Mouse (Mus musculus) intestine, embryonic 15.5 days (tissue): ENCODE measurements around the gene Hpcal1. TPM values are rescaled to one million over a fixed set of nuclear protein-coding genes. Genes with fewer than 3 reads are reported as not detected.

Experiments used
- ATAC-seq: fragments of 200-750 bp; cut with Nextera tagmentation; 2 replicates; pipeline ENCODE4 v1.8.0; 2017; ENCODE audit warnings: moderate TSS enrichment, moderate library complexity
- H3K27ac ChIP-seq: fragments of 300-500 bp; sonication (generic); 2 replicates; pipeline ENCODE4 v1.5.1; 2015; ENCODE audit warnings: mild to moderate bottlenecking, inconsistent platforms
- H3K27me3 ChIP-seq: fragments of 300-500 bp; sonication (generic); replicated peaks from 2 replicates; pipeline ENCODE4 v1.6.1; 2015; ENCODE audit warnings: inconsistent platforms
- H3K36me3 ChIP-seq: fragments of 300-500 bp; sonication (generic); 2 replicates; pipeline ENCODE4 v1.6.1; 2015; ENCODE audit warnings: inconsistent platforms
- H3K4me1 ChIP-seq: fragments of 300-500 bp; sonication (generic); replicated peaks from 2 replicates; pipeline ENCODE4 v1.6.1; 2015; ENCODE audit warnings: inconsistent platforms
- H3K4me2 ChIP-seq: fragments of 300-500 bp; sonication (generic); replicated peaks from 2 replicates; pipeline ENCODE4 v1.6.1; 2015; ENCODE audit warnings: mild to moderate bottlenecking, inconsistent platforms
- H3K4me3 ChIP-seq: fragments of 300-500 bp; sonication (generic); replicated peaks from 2 replicates; pipeline ENCODE4 v1.5.1; 2015; ENCODE audit warnings: inconsistent platforms
- H3K9ac ChIP-seq: fragments of 300-500 bp; sonication (generic); 2 replicates; pipeline ENCODE4 v1.6.1; 2015; ENCODE audit warnings: inconsistent platforms
- H3K9me3 ChIP-seq: fragments of 300-500 bp; sonication (generic); 2 replicates; pipeline ENCODE4 v1.6.1; 2016; ENCODE audit warnings: inconsistent platforms
- WGBS: fragments of 180-500 bp; shearing (Covaris S2); methylation state at CpG from one replicate; pipeline ENCODE4 v1.1.7; 2015; 5-methylcytosine and 5-hydroxymethylcytosine counted together
- polyA plus RNA-seq: library from polyadenylated mRNA; unstranded; fragments of >200 nt; fragmentation: Nextera tagmentation; extraction: Ambion mirVana; gene quantifications from 2 replicates; pipeline ENCODE4 v1.2.1, GENCODE M21; 2015

Hpcal1 gene
- polyA plus RNA-seq: 46.7 and 53.5 TPM in 2 replicates

GRCm38 (mm10) chr12:17690564-17691281 lies at the start of gene Hpcal1:
TSS of gene Hpcal1 (plus strand) at chr12:17690856.
- WGBS: under 1% methylated on average over 72 of the region's 72 CpGs
- H3K27ac ChIP-seq: peak within 1 kb of the TSS; percentile 77

DNA sequence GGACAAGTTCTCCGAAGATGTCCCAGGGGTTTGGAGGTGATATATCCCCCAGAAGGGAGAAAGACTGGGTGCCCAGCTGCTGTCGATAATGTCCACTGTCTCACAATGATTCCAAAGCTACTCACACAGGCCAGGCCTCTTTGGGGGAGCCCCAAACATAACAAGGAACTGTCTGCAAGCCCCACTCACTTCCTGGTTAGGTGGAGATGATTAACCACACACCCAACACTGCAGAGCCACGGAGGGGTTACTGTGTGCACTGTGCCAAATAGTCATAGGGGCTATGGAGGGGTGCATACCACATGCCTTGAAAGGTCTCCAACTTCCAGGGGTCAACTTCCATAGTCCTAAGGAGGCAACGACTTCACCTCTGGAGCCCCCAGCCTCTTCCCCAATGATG lies 49.4 kb upstream of the Hpcal1 start:
- Histone ChIP-seq H3K4me3 (no peak overlapping the region), H3K27ac (no peak overlapping the region), H3K4me2 (no peak overlapping the region), H3K9me3 (no peaks in the 10 kb centered on the region), H3K9ac (no peak overlapping the region), H3K36me3 (no peaks in the 10 kb centered on the region), H3K27me3 (no peaks in the 10 kb centered on the region), H3K4me1 (no peaks in the 10 kb centered on the region)
- peak; percentile 42; the same call in 1 of the 2 replicates for ATAC-seq
- WGBS: 73% methylated on average over 4 of the region's 4 CpGs

More at GRCm38 (mm10) chr12:17690564-17691281, at the start of gene Hpcal1:
- no peaks in the 10 kb centered on the region for H3K27me3 ChIP-seq
- peak; percentile 93 for ATAC-seq
- H3K9me3 ChIP-seq: no peaks in the 10 kb centered on the region
- H3K4me3 ChIP-seq: peak within 1 kb of the TSS; percentile 65
- no peaks in the 10 kb centered on the region for H3K36me3 ChIP-seq
- H3K4me2 ChIP-seq: peak within 1 kb of the TSS; percentile 93
- H3K9ac ChIP-seq: peak within 1 kb of the TSS; percentile 69
- H3K4me1 ChIP-seq: peaks cover 27% of the 10 kb centered on the region

GRCm38 (mm10) chr12:17644385-17645222 lies 46.1 kb upstream of the Hpcal1 start:
- Histone ChIP-seq H3K4me2 (no peak overlapping the region), H3K4me1 (no peaks in the 10 kb centered on the region), H3K9me3 (no peaks in the 10 kb centered on the region), H3K4me3 (no peak overlapping the region), H3K27me3 (no peaks in the 10 kb centered on the region), H3K27ac (no peak overlapping the region), H3K36me3 (no peaks in the 10 kb centered on the region), H3K9ac (no peak overlapping the region)
- peak; percentile 25; the same call in 1 of the 2 replicates for ATAC-seq
- 75% methylated on average over 12 of the region's 12 CpGs for WGBS

- no peak for ATAC-seq
- no peaks in the 10 kb centered on the region for H3K9me3 ChIP-seq
- H3K4me2 ChIP-seq: no peak overlapping the region
- no peaks in the 10 kb centered on the region for H3K36me3 ChIP-seq
- H3K9ac ChIP-seq: no peak overlapping the region
- WGBS: 53% methylated on average over 6 of the region's 6 CpGs
- no peak overlapping the region for H3K27ac ChIP-seq
- H3K4me3 ChIP-seq: no peak overlapping the region
- no peaks in the 10 kb centered on the region for H3K4me1 ChIP-seq
- no peaks in the 10 kb centered on the region for H3K27me3 ChIP-seq
Measured at GRCm38 (mm10) chr12:17646457-17646856, 44.2 kb upstream of the Hpcal1 start.

GRCm38 (mm10) chr12:17651223-17652095 lies 39.2 kb upstream of the Hpcal1 start:
- Histone ChIP-seq H3K4me1 (no peaks in the 10 kb centered on the region), H3K9ac (no peak overlapping the region), H3K27me3 (no peaks in the 10 kb centered on the region), H3K4me2 (no peak overlapping the region), H3K9me3 (no peaks in the 10 kb centered on the region), H3K27ac (no peak overlapping the region), H3K36me3 (no peaks in the 10 kb centered on the region), H3K4me3 (no peak overlapping the region)
- ATAC-seq: no peak
- 70% methylated on average over 7 of the region's 7 CpGs for WGBS

DNA sequence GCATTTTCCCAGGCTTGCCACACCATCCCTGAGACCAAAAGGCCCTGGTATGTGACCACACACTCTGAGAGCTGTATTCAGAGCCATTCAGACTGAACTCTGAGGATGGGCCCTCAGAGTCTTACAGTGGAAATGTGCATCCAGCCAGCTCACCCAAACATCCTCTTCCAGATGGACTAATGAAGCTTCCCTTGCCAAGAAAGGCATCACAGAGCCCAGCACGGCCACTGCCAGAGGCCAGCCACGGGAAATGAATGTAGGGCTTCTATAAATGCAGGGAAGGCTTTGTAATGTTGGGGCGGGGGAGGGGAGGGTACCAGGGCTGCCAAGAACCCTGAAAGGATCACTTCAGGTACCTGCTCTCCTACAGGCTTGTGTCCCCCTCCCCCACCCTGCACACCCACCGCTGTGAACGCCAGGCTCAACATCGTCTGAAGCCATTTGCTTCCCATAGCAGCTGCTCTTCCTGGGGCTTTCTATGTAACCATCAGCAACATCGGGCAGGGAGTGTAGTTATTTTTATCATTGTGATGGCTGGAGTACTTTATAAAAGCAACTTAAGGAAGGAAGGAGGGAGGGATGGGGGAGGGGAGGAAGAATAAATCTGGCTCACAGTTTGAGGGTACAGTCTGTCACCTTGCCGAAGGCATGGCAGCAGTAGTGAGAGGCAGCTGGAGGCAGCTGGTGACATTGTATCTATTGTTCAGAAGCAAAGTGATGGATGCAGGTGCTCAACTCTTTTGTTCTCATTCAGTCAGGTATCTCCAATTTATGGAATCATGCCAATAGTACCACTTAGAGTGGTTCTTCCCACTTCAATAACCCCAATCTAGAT lies 38.2 kb upstream of the Hpcal1 start:
- no peaks in the 10 kb centered on the region for H3K36me3 ChIP-seq
- H3K9ac ChIP-seq: no peak overlapping the region
- H3K4me2 ChIP-seq: no peak overlapping the region
- no peak for ATAC-seq
- H3K4me3 ChIP-seq: no peak overlapping the region
- no peaks in the 10 kb centered on the region for H3K4me1 ChIP-seq
- H3K27me3 ChIP-seq: no peaks in the 10 kb centered on the region
- H3K9me3 ChIP-seq: no peaks in the 10 kb centered on the region
- WGBS: 50% methylated on average over 8 of the region's 8 CpGs
- no peak overlapping the region for H3K27ac ChIP-seq

DNA sequence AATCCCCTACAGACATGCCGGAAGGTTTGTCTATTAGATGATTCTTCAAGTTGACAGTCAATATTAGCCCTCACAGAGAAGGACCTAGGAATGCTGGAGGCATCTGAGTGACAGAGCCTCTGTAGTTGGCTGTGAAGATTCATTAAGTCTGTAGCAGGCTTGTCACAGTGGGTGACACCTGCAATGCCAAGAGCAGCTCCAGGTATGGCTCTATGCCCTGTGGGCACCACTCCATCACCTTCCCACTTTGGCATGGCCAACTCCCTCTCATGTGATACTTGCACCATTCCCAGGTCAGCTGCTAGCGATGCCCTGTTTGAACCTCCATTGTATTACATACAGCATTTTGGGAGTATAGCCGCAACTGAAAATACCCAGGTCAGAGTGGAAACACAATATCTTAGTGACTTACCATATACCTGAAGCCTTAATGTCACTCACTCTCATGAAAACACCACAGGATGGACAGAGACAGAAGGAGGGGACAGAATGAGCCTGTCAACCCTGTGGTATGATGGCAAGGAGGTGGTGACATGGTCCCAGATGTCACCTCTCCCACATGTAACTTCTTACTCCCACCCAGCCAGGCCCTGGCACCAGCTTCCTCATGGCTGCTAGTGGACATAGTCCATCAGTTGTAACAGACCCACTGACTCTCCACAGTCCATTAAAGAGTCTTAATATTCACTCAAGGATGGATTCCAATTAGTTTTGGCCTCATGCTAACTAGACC lies 37.4 kb upstream of the Hpcal1 start:
- Histone ChIP-seq H3K36me3 (no peaks in the 10 kb centered on the region), H3K4me2 (no peak overlapping the region), H3K4me1 (no peaks in the 10 kb centered on the region), H3K9ac (no peak overlapping the region), H3K4me3 (no peak overlapping the region), H3K9me3 (no peaks in the 10 kb centered on the region), H3K27ac (no peak overlapping the region), H3K27me3 (no peaks in the 10 kb centered on the region)
- WGBS: 93% methylated on average over 3 of the region's 3 CpGs
- no peak for ATAC-seq

DNA sequence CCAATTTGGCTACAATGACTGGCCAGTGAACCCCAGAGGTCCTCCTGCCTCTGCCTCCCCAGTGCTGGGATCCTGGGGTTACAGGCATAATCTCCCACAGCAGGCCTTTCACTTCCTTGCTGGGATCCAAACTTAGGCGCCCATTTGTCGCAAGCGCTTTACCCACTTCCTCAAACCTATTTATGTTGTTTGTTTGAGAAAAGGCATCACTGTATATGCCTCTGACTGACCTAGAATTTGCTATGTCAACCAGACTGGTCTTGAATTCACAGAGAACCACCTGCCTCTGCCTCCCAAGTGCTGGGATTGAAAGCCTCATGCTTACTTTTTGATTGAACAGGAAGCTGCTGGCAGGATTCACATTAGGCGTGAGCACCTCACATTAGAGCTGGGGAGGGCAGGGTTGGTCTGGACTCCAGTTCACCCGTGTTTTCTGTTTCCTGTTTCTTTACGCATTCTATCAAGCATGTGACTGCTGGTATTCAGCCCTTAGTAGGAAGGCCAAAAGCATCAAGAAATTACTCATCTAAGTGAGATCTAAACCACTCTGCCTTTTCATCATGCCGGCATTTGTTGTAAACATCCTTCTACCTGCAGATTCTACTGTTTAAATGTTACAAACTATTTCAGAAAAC lies 33.0 kb upstream of the Hpcal1 start:
- ATAC-seq: no peak

DNA sequence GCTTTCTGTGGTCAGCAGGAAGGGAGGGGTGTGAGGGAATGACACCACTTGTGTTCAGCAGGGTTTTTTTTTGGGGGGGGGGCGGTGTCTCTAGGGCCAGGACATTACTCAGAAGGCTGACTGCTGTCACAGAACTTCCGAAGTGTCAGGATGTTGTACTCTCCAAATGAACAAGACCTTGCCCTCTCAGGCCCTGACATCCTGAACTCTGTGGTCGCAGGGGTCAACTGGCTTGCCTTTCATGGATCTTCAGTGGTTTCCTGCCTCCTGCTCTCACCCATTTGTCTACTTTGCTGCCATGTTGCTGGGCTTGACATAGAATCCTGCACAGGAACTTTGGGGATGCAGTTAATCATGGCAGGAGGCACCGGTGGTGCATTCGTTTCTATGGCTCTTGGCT lies 32.1 kb upstream of the Hpcal1 start:
- Histone ChIP-seq H3K4me1 (no peaks in the 10 kb centered on the region), H3K9me3 (no peaks in the 10 kb centered on the region), H3K4me3 (no peak overlapping the region), H3K4me2 (no peak overlapping the region), H3K9ac (no peak overlapping the region), H3K27me3 (no peaks in the 10 kb centered on the region), H3K36me3 (no peaks in the 10 kb centered on the region), H3K27ac (no peak overlapping the region)
- 65% methylated on average over 5 of the region's 5 CpGs for WGBS
- ATAC-seq: no peak

More for the DNA sequence above, 33.0 kb upstream of the Hpcal1 start:
- 86% methylated on average over 7 of the region's 7 CpGs for WGBS
- Histone ChIP-seq H3K27ac (no peak overlapping the region), H3K36me3 (no peaks in the 10 kb centered on the region), H3K27me3 (no peaks in the 10 kb centered on the region), H3K4me3 (no peak overlapping the region), H3K4me1 (no peaks in the 10 kb centered on the region), H3K4me2 (no peak overlapping the region), H3K9ac (no peak overlapping the region), H3K9me3 (no peaks in the 10 kb centered on the region)

DNA sequence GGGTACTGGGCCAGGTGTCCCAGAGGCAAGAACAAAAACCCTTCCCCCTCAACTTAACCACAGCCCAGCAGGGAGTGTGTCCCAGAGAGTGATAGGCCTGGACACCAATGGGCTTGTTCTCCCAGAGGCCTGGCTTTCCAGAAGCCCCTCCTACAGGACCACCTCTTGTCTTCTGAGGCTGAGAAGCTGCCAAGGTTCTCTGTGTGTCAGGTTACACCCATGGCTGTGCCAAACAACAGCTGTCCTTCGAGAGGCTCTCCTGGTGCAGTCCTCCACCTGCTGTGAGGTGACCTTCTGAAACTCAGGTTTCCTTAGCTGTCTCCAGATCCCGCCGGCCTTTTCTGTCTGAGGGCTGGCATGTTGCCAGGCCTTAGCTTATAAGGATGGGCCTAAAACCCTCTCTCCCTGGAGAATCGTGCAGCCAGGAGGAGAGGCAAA lies 29.2 kb upstream of the Hpcal1 start:
- Histone ChIP-seq H3K4me2 (no peak overlapping the region), H3K27ac (no peak overlapping the region), H3K4me1 (0 out of 2 replicates have a peak, but pooled peaks cover 3% of the 10 kb centered on the region), H3K9me3 (no peaks in the 10 kb centered on the region), H3K9ac (no peak overlapping the region), H3K4me3 (no peak overlapping the region), H3K27me3 (no peaks in the 10 kb centered on the region), H3K36me3 (no peaks in the 10 kb centered on the region)
- 7% methylated on average over 4 of the region's 4 CpGs for WGBS
- ATAC-seq: peak; percentile 78
